Mouse (Mus musculus) liver, embryonic 14.5 days (tissue): ENCODE measurements at regions not wholly inside any gene's neighbourhood (a gene's known extent, or its start where the extent isn't known, plus 50 kb on each side); places are given as distances from the start of the nearest gene placed in this dataset.
A peak's percentile ranks its signal among the peaks of the same experiment; 100 is the strongest.

Source experiments
- ATAC-seq: fragments of 200-750 bp; cut with Nextera tagmentation; 2 replicates; pipeline ENCODE4 v1.8.0; 2017; ENCODE audit warnings: moderate number of reproducible peaks, mild to moderate bottlenecking, moderate library complexity; ENCODE audit not compliant: insufficient read depth
- DNase-seq, 3 experiments: peaks; one replicate each; pipeline ENCODE4 v3.0.0-alpha.2; 2012 to 2013; ENCODE audit warnings: low read depth in 3 of 3, low spot score in 3 of 3
- H3K27ac ChIP-seq: fragments of 300-500 bp; sonication (generic); 2 replicates; pipeline ENCODE4 v1.5.1; 2014; ENCODE audit warnings: moderate library complexity, mild to moderate bottlenecking, control low read depth, inconsistent platforms
- H3K27me3 ChIP-seq: fragments of 300-500 bp; sonication (generic); 2 replicates; pipeline ENCODE4 v1.6.1; 2014; ENCODE audit warnings: mild to moderate bottlenecking, low read length, moderate library complexity; ENCODE audit not compliant: control insufficient read depth, insufficient read depth
- H3K36me3 ChIP-seq: fragments of 300-500 bp; sonication (generic); replicated peaks from 2 replicates; pipeline ENCODE4 v1.6.1; 2014; ENCODE audit warnings: low read depth; ENCODE audit not compliant: control insufficient read depth, insufficient read depth
- H3K4me1 ChIP-seq, 2 experiments: fragments of 200-500 bp in 1 of 2; fragments of 300-500 bp in 1 of 2; sonication (generic) in 1 of 2; replicated peaks; 2 replicates each; pipeline ENCODE4 v1.6.1; 2012 to 2014; ENCODE audit warnings: antibody characterized with exemption in 1 of 2, inconsistent platforms in 1 of 2, low read length in 1 of 2; ENCODE audit not compliant: control insufficient read depth in 2 of 2, insufficient read depth in 2 of 2
- H3K4me2 ChIP-seq: fragments of 300-500 bp; sonication (generic); 2 replicates; pipeline ENCODE4 v1.6.1; 2014; ENCODE audit warnings: low read depth, mild to moderate bottlenecking, control low read depth, moderate library complexity
- H3K4me3 ChIP-seq, 2 experiments: fragments of 200-500 bp in 1 of 2; fragments of 300-500 bp in 1 of 2; sonication (generic) in 1 of 2; 2 replicates each; pipeline ENCODE4 v1.5.1; 2012 to 2014; ENCODE audit warnings: low read depth in 2 of 2, low read length in 2 of 2, mild to moderate bottlenecking in 2 of 2, control low read depth in 1 of 2, inconsistent platforms in 1 of 2, moderate library complexity in 1 of 2; ENCODE audit not compliant: insufficient read depth in 1 of 2
- H3K9ac ChIP-seq: fragments of 300-500 bp; sonication (generic); replicated peaks from 2 replicates; pipeline ENCODE4 v1.6.1; 2014; ENCODE audit warnings: mild to moderate bottlenecking, control low read depth, moderate library complexity
- H3K9me3 ChIP-seq: fragments of 300-500 bp; sonication (generic); 2 replicates; pipeline ENCODE4 v1.6.1; 2016; ENCODE audit warnings: low read length, mixed read lengths; ENCODE audit not compliant: control insufficient read depth
- CTCF ChIP-seq: IDR thresholded peaks from 2 replicates; pipeline ENCODE4 v1.5.1; 2016; ENCODE audit warnings: antibody characterized with exemption, low read depth, control low read depth
- EP300 ChIP-seq: IDR thresholded peaks from 2 replicates; pipeline ENCODE4 v1.6.1; 2016; ENCODE audit warnings: antibody characterized with exemption, low read depth
- WGBS: fragments of 180-500 bp; shearing (Covaris S2); extraction: QIAGEN DNeasy Blood & Tissue Kit; methylation state at CpG from one replicate; pipeline ENCODE4 v1.1.7; 2014; ENCODE audit not compliant: insufficient replicate concordance; 5-methylcytosine and 5-hydroxymethylcytosine counted together

GRCm38 (mm10) chr11:26962040-26962927 is 368.5 kb upstream of the Vrk2 start:
- DNase-seq (no peak), ATAC-seq (no peak)
- Histone ChIP-seq H3K4me1 (no peaks in the 10 kb centered on the region), H3K4me2 (no peak overlapping the region), H3K36me3 (no peaks in the 10 kb centered on the region), H3K9ac (no peak overlapping the region), H3K27me3 (no peaks in the 10 kb centered on the region), H3K27ac (no peak overlapping the region), H3K9me3 (no peaks in the 10 kb centered on the region), H3K4me3 (no peak overlapping the region)
- TF ChIP-seq EP300 (no peak), CTCF (no peak)
- WGBS: 62% methylated on average over 18 of the region's 18 CpGs

- Histone ChIP-seq H3K4me3 (no peak overlapping the region), H3K27me3 (no peaks in the 10 kb centered on the region), H3K4me2 (no peak overlapping the region), H3K9me3 (no peaks in the 10 kb centered on the region), H3K4me1 (no peaks in the 10 kb centered on the region), H3K27ac (no peak overlapping the region), H3K9ac (no peak overlapping the region), H3K36me3 (no peaks in the 10 kb centered on the region)
- 0 out of 2 replicates have a peak, but pooled peaks have one; percentile 39 for ATAC-seq
- peak; percentile 84 for TF ChIP-seq CTCF
- no peak for TF ChIP-seq EP300
- WGBS: 11% methylated on average over 5 of the region's 5 CpGs
- DNase-seq: peak; percentile 15 to 35 (median 24)
These were observed 367.7 kb upstream of the Vrk2 start for GRCm38 (mm10) chr11:26961336-26961980.

GRCm38 (mm10) chr11:26956153-26956552 is 362.4 kb upstream of the Vrk2 start:
- no peak overlapping the region for H3K27ac ChIP-seq
- no peak for DNase-seq
- 30% methylated on average over 3 of the region's 3 CpGs for WGBS

GRCm38 (mm10) chr11:26931766-26932165 is 338.0 kb upstream of the Vrk2 start:
- Histone ChIP-seq H3K27me3 (no peaks in the 10 kb centered on the region), H3K27ac (no peak overlapping the region), H3K9ac (no peak overlapping the region), H3K36me3 (no peaks in the 10 kb centered on the region), H3K4me2 (no peak overlapping the region), H3K4me3 (no peak overlapping the region), H3K9me3 (no peaks in the 10 kb centered on the region), H3K4me1 (no peaks in the 10 kb centered on the region)
- no peak for ATAC-seq
- DNase-seq: no peak
- TF ChIP-seq EP300: no peak
- no peak for TF ChIP-seq CTCF
- 28% methylated on average over 3 of the region's 3 CpGs for WGBS

More at GRCm38 (mm10) chr11:26956153-26956552, 362.4 kb upstream of the Vrk2 start:
- Histone ChIP-seq H3K4me1 (no peaks in the 10 kb centered on the region), H3K36me3 (no peaks in the 10 kb centered on the region), H3K4me2 (no peak overlapping the region), H3K4me3 (no peak overlapping the region), H3K27me3 (no peaks in the 10 kb centered on the region), H3K9ac (no peak overlapping the region), H3K9me3 (no peaks in the 10 kb centered on the region)
- no peak for ATAC-seq
- TF ChIP-seq CTCF: no peak
- TF ChIP-seq EP300: no peak

GRCm38 (mm10) chr11:26907099-26907498 is 313.3 kb upstream of the Vrk2 start:
- Histone ChIP-seq H3K27ac (no peak overlapping the region), H3K9me3 (no peaks in the 10 kb centered on the region), H3K36me3 (no peaks in the 10 kb centered on the region), H3K4me2 (no peak overlapping the region), H3K4me3 (no peak overlapping the region), H3K4me1 (no peaks in the 10 kb centered on the region), H3K9ac (no peak overlapping the region), H3K27me3 (no peaks in the 10 kb centered on the region)
- no peak for TF ChIP-seq EP300
- TF ChIP-seq CTCF: no peak
- DNase-seq (no peak), ATAC-seq (no peak)
- 45% methylated on average over 3 of the region's 3 CpGs for WGBS
